Mouse (Mus musculus): ENCODE results near the gene Hspa1l. TPM values are rescaled to one million over a fixed set of nuclear protein-coding genes. Genes with fewer than 3 reads are reported as not detected.

The Hspa1l gene
- 0.17 TPM for polyA plus RNA-seq (2017; shearing (Covaris generic))

DNA sequence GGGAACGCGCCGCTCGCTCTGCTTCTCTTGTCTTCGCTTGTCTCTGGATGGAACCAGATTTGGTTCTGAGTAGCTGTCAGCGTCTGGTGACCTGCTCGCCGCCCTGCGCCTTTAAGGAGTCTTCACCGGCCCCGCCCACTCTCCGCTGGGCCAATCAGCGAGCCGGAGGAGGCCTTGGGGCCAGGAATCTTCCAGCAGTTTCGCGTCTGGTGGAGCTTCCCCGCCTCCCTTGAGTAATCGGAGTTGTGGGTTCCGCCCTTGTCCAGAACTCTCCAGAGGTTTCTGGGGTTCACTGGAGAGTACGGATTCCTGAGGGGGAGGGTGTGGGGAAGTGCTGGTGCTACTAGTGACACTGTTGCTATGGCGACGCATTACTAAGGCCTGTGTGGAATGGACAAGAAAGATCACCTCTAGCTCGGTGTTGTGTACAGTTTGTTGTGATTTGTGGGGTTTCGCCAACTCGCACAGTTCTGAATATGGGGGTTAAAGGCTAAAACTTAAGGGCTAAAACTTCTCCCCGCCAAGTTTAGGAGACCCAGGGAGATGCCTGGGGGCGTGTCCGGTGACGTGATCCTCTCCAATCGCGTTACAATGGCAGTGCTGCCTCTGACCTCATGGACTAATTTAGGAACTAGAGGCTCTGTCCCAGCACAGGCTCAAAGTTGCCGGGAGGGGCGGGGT is at the start of gene Hspa1l, which contains the start of gene Hspa1a:
Gene Hspa1l (plus strand): TSS at position 635 of the 681 bp plus-strand sequence.
Gene Hspa1a (minus strand): TSS at position 88 of the 681 bp plus-strand sequence.

DNA sequence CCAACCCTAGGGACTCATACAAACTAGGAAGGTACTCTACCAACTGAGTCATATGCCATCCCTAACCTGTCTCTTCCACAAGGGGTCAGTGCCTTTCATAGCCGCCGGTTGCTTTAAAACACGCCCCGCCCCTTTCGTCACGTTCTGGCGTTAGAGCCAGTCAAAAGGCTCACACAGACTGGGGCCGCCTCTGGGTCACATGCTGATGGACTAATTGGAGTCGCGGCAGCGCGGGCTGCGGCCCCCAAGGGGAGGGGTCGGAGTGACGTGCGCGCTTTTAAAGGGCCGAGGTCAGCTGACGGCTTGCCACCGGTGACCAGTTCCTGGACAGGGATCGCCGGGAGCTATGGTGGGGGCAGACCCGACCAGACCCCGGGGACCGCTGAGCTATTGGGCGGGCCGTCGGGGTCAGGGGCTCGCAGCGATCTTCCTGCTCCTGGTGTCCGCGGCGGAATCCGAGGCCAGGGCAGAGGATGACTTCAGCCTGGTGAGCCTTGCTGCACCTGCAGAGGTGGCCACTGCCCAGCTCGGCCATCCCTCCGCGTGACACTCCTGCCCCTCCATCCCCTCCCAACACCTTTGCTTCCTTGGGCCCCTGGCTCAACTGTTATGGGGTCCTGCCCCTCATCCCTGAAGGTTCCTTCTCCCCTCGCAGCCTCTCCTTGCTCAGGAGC is 41.3 kb upstream of the Hspa1l start, which contains the start of gene Neu1:
Gene Neu1 (plus strand): TSS at position 193 of the 674 bp plus-strand sequence.

DNA sequence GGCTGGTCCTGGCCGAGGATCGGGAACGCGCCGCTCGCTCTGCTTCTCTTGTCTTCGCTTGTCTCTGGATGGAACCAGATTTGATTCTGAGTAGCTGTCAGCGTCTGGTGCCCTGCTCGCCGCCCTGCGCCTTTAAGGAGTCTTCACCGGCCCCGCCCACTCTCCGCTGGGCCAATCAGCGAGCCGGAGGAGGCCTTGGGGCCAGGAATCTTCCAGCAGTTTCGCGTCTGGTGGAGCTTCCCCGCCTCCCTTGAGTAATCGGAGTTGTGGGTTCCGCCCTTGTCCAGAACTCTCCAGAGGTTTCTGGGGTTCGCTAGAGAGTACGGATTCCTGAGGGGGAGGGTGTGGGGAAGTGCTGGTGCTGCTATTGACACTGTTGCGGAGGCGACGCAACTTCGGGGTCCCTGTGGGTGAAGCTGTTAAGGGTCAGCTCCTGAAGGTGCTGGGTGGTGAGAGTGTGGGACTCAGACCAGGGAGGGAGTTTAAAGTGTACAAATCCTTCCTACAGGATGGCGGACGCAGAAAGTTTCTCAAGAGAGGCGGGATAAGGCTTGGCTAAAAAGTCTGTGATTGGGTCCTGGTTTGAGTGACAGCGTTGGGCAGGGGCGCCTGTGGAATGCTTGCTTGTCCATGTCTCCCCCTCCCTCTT is 13.2 kb upstream of the Hspa1l start, which contains the start of gene Hspa1b:
Gene Hspa1b (minus strand): TSS at position 109 of the 649 bp plus-strand sequence.

DNA sequence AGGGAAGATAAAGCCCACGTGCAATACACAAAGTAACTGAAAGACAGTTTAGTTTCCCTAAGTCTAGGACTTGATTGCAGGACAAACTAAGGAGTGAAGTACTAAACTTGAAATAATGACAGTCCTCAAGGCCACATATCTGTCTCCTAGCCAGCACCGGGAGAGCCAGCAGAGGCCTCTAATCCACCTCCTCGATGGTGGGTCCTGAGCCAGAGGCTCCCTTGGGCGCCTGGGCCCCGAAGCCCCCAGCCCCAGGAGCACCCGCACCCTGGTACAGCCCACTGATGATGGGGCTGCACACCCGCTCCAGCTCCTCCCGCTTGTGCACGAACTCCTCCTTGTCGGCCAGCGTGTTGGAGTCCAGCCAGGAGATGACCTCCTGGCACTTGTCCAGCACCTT is 2.7 kb upstream of the Hspa1l start, which contains the start of gene Gm20481:
Gene Gm20481 (plus strand): TSS at position 91 of the 400 bp plus-strand sequence.

DNA sequence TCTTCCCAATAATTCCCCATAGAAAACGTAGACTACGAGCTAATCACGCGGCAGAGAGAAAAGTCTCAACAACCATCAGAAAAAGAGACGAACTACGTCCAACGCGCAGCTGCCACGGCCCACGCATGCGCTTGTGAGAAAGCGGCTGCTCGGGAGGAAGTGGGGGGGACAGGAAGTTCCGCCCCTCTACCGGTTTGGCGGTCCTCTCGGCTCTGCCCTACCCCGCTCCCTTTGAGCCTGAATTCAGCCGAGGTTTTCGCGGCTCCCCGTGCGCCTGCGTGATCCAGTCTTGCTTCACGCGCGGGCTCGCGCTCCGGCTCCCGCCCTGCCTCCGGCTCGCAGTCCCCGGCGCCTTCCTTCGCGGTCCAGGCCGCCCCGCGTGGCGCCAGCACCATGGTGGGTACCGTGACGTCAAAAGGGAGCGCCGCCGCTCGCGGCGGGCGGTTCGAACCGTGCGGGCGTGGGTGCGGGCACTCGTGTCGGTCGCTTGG is 9.2 kb downstream of the Hspa1l start, which contains the start of gene Lsm2:
Gene Lsm2 (plus strand): TSS at position 173 of the 491 bp plus-strand sequence.

DNA sequence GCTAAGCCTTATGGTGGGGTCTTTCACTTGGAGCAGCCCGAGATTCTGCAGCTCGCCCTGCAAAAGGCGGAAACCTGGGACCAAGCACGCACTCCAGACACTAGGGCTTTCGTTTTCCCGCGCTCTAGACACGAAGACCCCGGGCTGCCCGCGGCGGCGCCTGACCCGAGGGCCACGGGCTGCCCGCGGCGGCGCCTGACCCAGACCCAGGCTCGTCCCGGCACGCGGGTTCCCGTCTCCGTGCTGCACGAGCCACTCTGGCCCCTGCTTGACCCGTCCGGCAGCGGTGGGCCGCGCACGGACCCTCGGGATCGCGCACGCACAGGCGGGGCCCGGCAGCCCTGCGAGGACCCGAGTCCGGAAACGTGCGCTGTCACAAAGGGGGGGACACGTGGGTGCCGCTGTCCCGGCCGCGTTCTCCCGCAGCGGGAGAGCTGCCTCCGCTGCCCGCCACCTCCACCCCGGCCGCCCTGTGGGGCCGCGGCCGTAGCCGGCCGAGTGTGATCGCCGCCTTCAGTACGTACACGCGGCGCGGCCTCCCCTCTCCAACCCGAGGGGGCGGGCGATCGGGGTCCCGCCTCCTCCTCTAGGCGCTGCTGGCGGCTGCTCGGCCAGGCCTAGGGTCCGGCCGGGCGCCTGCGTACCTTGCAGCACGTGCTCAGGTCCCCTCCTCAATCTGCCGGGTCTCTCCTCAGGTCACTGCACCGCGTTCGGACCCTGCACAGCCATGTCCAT is 28.4 kb downstream of the Hspa1l start, which contains the start of gene Vars:
Gene Vars (plus strand): TSS at position 271 of the 735 bp plus-strand sequence.

DNA sequence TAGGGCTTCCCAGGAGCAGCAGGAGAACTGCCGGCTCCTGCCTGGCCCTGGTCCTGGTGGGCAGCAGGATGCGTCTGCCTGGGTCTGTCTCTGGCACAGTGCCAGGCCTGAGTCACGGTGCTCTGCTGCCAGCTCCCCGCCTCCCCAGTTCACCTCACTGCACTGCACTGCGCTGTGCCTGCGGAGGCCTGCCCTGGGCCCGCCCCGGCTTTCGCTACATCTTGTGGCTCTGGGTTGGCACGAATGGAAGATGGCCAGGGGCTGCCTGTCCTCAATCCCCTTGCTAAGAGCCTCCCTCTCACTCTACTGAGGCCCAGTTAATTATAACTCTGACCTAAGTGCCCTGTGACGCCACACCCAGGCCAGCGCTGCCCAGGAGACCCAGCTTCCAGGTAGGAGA is 43.9 kb downstream of the Hspa1l start, which contains the start of gene Vwa7:
Gene Vwa7 (plus strand): TSS at position 204 of the 400 bp plus-strand sequence.

DNA sequence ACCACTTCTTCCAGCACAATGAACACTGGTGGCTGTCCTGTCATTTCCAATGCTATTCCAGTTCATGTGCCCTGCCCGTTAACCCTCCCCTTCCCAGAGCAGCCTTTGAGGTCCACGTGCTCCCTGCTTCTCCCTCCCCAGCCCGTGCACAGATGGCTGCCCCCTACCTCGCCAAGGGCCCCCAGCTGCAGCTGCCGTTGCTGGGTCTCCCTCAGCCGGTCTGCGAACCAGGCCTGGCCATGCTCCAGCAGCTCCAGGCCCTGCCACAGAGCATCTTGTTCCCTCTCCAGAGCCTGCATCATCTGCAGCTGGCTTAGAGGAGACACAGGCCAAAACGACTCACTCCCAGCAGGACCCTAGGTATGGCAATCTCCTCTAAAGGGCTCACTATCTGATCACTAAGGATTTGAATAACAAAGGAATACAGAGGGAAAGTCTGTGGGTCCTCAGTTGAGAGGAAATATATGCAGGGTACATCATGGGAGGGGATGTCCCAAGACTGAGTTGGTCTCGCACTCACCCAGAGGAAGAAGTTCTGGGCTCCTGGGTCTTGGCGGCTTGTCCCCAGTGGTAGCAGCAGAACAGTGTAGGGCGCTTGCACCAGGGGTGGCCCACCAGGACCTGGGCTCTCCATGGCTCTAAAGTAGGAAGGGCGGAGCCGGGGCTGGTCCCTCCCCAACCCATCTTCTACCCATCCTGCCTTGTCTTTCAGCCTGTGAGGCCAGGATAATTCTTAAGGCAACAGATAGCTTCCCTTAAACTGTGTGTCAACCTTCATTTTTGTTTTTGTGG is 55.0 kb downstream of the Hspa1l start, which contains the start of gene Sapcd1:
Gene Sapcd1 (minus strand): TSS at position 740 of the 792 bp plus-strand sequence.

Other genes with a start within 250 kb of the Hspa1l start
- gene C4b, start 228.8 kb upstream of the Hspa1l start, polyA plus RNA-seq (2017; shearing (Covaris generic)) = not detected
- gene Cyp21a1, start 168.1 kb upstream of the Hspa1l start, polyA plus RNA-seq (2017; shearing (Covaris generic)) = not detected
- 18.7 TPM for gene Stk19, start 135.8 kb upstream of the Hspa1l start, polyA plus RNA-seq (2017; shearing (Covaris generic))
- 89.1 TPM for gene Dxo, start 135.7 kb upstream of the Hspa1l start, polyA plus RNA-seq (2017; shearing (Covaris generic))
- 137 TPM for gene Skiv2l, start 122.5 kb upstream of the Hspa1l start, polyA plus RNA-seq (2017; shearing (Covaris generic))
- gene Nelfe, start 122.3 kb upstream of the Hspa1l start, polyA plus RNA-seq (2017; shearing (Covaris generic)) = 27.2 TPM
- not detected for gene Cfb, start 110.2 kb upstream of the Hspa1l start, polyA plus RNA-seq (2017; shearing (Covaris generic))
- gene Zbtb12, start 93.2 kb upstream of the Hspa1l start, polyA plus RNA-seq (2017; shearing (Covaris generic)) = 0.32 TPM
- not detected for gene Gm20547, start 90.7 kb upstream of the Hspa1l start, polyA plus RNA-seq (2017; shearing (Covaris generic))
- not detected for gene C2, start 74.4 kb upstream of the Hspa1l start, polyA plus RNA-seq (2017; shearing (Covaris generic))
- gene Ehmt2, start 74.2 kb upstream of the Hspa1l start, polyA plus RNA-seq (2017; shearing (Covaris generic)) = 49.8 TPM
- not detected for gene Slc44a4, start 58.2 kb upstream of the Hspa1l start, polyA plus RNA-seq (2017; shearing (Covaris generic))
- gene Neu1, start 41.5 kb upstream of the Hspa1l start, polyA plus RNA-seq (2017; shearing (Covaris generic)) = 116 TPM
- 785 TPM for gene Hspa1b, start 13.5 kb upstream of the Hspa1l start, polyA plus RNA-seq (2017; shearing (Covaris generic))
- 42.4 TPM for gene Gm20481, start 2.8 kb upstream of the Hspa1l start, polyA plus RNA-seq (2017; shearing (Covaris generic))
- gene Hspa1a, start 547 bp upstream of the Hspa1l start, polyA plus RNA-seq (2017; shearing (Covaris generic)) = 403 TPM
- 59.4 TPM for gene Lsm2, start 9.2 kb downstream of the Hspa1l start, polyA plus RNA-seq (2017; shearing (Covaris generic))
- gene Vars, start 28.3 kb downstream of the Hspa1l start, polyA plus RNA-seq (2017; shearing (Covaris generic)) = 151 TPM
- gene Vwa7, start 43.9 kb downstream of the Hspa1l start, polyA plus RNA-seq (2017; shearing (Covaris generic)) = not detected
- not detected for gene Sapcd1, start 55.3 kb downstream of the Hspa1l start, polyA plus RNA-seq (2017; shearing (Covaris generic))
- gene Msh5, start 74.0 kb downstream of the Hspa1l start, polyA plus RNA-seq (2017; shearing (Covaris generic)) = 4.4 TPM
- 228 TPM for gene Clic1, start 77.3 kb downstream of the Hspa1l start, polyA plus RNA-seq (2017; shearing (Covaris generic))
- 0.95 TPM for gene Ddah2, start 86.3 kb downstream of the Hspa1l start, polyA plus RNA-seq (2017; shearing (Covaris generic))
- gene Ly6g6c, start 92.7 kb downstream of the Hspa1l start, polyA plus RNA-seq (2017; shearing (Covaris generic)) = not detected
- gene Mpig6b, start 93.5 kb downstream of the Hspa1l start, polyA plus RNA-seq (2017; shearing (Covaris generic)) = not detected
- not detected for gene Ly6g6e, start 104.2 kb downstream of the Hspa1l start, polyA plus RNA-seq (2017; shearing (Covaris generic))
- gene Ly6g6d, start 105.4 kb downstream of the Hspa1l start, polyA plus RNA-seq (2017; shearing (Covaris generic)) = not detected
- gene Ly6g6f, start 112.9 kb downstream of the Hspa1l start, polyA plus RNA-seq (2017; shearing (Covaris generic)) = not detected
- gene Abhd16a, start 116.6 kb downstream of the Hspa1l start, polyA plus RNA-seq (2017; shearing (Covaris generic)) = 90.2 TPM
- not detected for gene Ly6g5c, start 135.6 kb downstream of the Hspa1l start, polyA plus RNA-seq (2017; shearing (Covaris generic))
- gene Ly6g5b, start 142.7 kb downstream of the Hspa1l start, polyA plus RNA-seq (2017; shearing (Covaris generic)) = 1.2 TPM
- 64.4 TPM for gene Gpank1, start 148.8 kb downstream of the Hspa1l start, polyA plus RNA-seq (2017; shearing (Covaris generic))
- 190 TPM for gene Csnk2b, start 149.3 kb downstream of the Hspa1l start, polyA plus RNA-seq (2017; shearing (Covaris generic))
- 0.75 TPM for gene D17H6S53E, start 153.7 kb downstream of the Hspa1l start, polyA plus RNA-seq (2017; shearing (Covaris generic))
- gene Apom, start 159.3 kb downstream of the Hspa1l start, polyA plus RNA-seq (2017; shearing (Covaris generic)) = not detected
- 77.8 TPM for gene Bag6, start 162.5 kb downstream of the Hspa1l start, polyA plus RNA-seq (2017; shearing (Covaris generic))
- gene Prrc2a, start 192.2 kb downstream of the Hspa1l start, polyA plus RNA-seq (2017; shearing (Covaris generic)) = 31.3 TPM
- gene Aif1, start 203.4 kb downstream of the Hspa1l start, polyA plus RNA-seq (2017; shearing (Covaris generic)) = not detected
- 1.8 TPM for gene Lst1, start 215.7 kb downstream of the Hspa1l start, polyA plus RNA-seq (2017; shearing (Covaris generic))
- 754 TPM for gene Ltb, start 221.7 kb downstream of the Hspa1l start, polyA plus RNA-seq (2017; shearing (Covaris generic))
- gene Tnf, start 229.3 kb downstream of the Hspa1l start, polyA plus RNA-seq (2017; shearing (Covaris generic)) = 4.2 TPM
- 24.6 TPM for gene Lta, start 232.6 kb downstream of the Hspa1l start, polyA plus RNA-seq (2017; shearing (Covaris generic))
- not detected for gene Gm16181, start 248.1 kb downstream of the Hspa1l start, polyA plus RNA-seq (2017; shearing (Covaris generic))

Data from naive thymus-derived CD4-positive, alpha-beta T cell, adult 5 months (primary cell).